Mouse (Mus musculus) limb, embryonic 11.5 days (tissue): ENCODE results near the gene Gatd1. TPM values are rescaled to one million over a fixed set of nuclear protein-coding genes. Genes with fewer than 3 reads are reported as not detected.
A peak's percentile ranks its signal among the peaks of the same experiment; 100 is the strongest.

Experiments
- ATAC-seq: fragments of 200-750 bp; cut with Nextera tagmentation; 2 replicates; pipeline ENCODE4 v1.8.0; 2017; ENCODE audit warnings: low read depth; ENCODE audit not compliant: insufficient number of reproducible peaks, low FRiP score, low TSS enrichment
- DNase-seq: peaks from one replicate; pipeline ENCODE4 v3.0.0-alpha.2; 2015; ENCODE audit warnings: low spot score
- H3K27ac ChIP-seq: fragments of 300-500 bp; sonication (generic); replicated peaks from 2 replicates; pipeline ENCODE4 v1.5.1; 2014; ENCODE audit warnings: low read depth, mild to moderate bottlenecking, low read length
- H3K27me3 ChIP-seq: fragments of 300-500 bp; sonication (generic); 2 replicates; pipeline ENCODE4 v1.6.1; 2014; ENCODE audit warnings: mild to moderate bottlenecking, low read length, mixed read lengths; ENCODE audit not compliant: control insufficient read depth, insufficient read depth
- H3K36me3 ChIP-seq: fragments of 300-500 bp; sonication (generic); 2 replicates; pipeline ENCODE4 v1.6.1; 2014; ENCODE audit warnings: mild to moderate bottlenecking, low read length, moderate library complexity, mixed read lengths; ENCODE audit not compliant: control insufficient read depth, insufficient read depth
- H3K4me1 ChIP-seq: fragments of 300-500 bp; sonication (generic); 2 replicates; pipeline ENCODE4 v1.6.1; 2014; ENCODE audit warnings: low read length, mixed read lengths; ENCODE audit not compliant: control insufficient read depth, insufficient read depth
- H3K4me2 ChIP-seq: fragments of 300-500 bp; sonication (generic); 2 replicates; pipeline ENCODE4 v1.6.1; 2014; ENCODE audit warnings: low read depth, mild to moderate bottlenecking, moderate library complexity; ENCODE audit not compliant: severe bottlenecking
- H3K4me3 ChIP-seq: fragments of 300-500 bp; sonication (generic); 2 replicates; pipeline ENCODE4 v1.5.1; 2014; ENCODE audit warnings: low read depth, low read length
- H3K9ac ChIP-seq: fragments of 300-500 bp; sonication (generic); 2 replicates; pipeline ENCODE4 v1.6.1; 2014; ENCODE audit warnings: mild to moderate bottlenecking, low read length
- H3K9me3 ChIP-seq: fragments of 300-500 bp; sonication (generic); 2 replicates; pipeline ENCODE4 v1.6.1; 2016; ENCODE audit warnings: low read length; ENCODE audit not compliant: control insufficient read depth
- WGBS: fragments of 180-500 bp; shearing (Covaris S2); extraction: QIAGEN DNeasy Blood & Tissue Kit; methylation state at CpG from one replicate; pipeline ENCODE4 v1.1.7; 2014; 5-methylcytosine and 5-hydroxymethylcytosine counted together
- polyA plus RNA-seq: library from polyadenylated mRNA; unstranded; fragments of >200 nt; fragmentation: Nextera tagmentation; extraction: Ambion mirVana; gene quantifications from 2 replicates; pipeline ENCODE4 v1.2.1, GENCODE M21; 2014

Gatd1 gene
- polyA plus RNA-seq, 1 experiment from 2014 or later, result 52.2 TPM

GRCm38 (mm10) chr7:141439140-141439679, 25.3 kb upstream of the Gatd1 start:
- WGBS, result 96% methylated on average over 10 of the region's 10 CpGs
- H3K4me3 ChIP-seq, result no peak overlapping the region
- peaks cover 20% of the 10 kb centered on the region for H3K36me3 ChIP-seq
- H3K4me1 ChIP-seq, result peaks cover 29% of the 10 kb centered on the region
- no peak overlapping the region for H3K27ac ChIP-seq
- no peak for DNase-seq
- H3K27me3 ChIP-seq, result no peaks in the 10 kb centered on the region
- ATAC-seq, result no peak
- no peak overlapping the region for H3K4me2 ChIP-seq
- no peaks in the 10 kb centered on the region for H3K9me3 ChIP-seq
- no peak overlapping the region for H3K9ac ChIP-seq

GRCm38 (mm10) chr7:141438201-141438968, 24.4 kb upstream of the Gatd1 start:
- H3K4me2 ChIP-seq, result no peak overlapping the region
- H3K27ac ChIP-seq, result no peak overlapping the region
- no peak overlapping the region for H3K9ac ChIP-seq
- ATAC-seq, result no peak
- peaks cover 28% of the 10 kb centered on the region for H3K4me1 ChIP-seq
- DNase-seq, result no peak
- H3K9me3 ChIP-seq, result no peaks in the 10 kb centered on the region
- no peaks in the 10 kb centered on the region for H3K27me3 ChIP-seq
- WGBS, result 94% methylated on average over 12 of the region's 12 CpGs
- H3K36me3 ChIP-seq, result peaks cover 20% of the 10 kb centered on the region
- H3K4me3 ChIP-seq, result no peak overlapping the region

DNA sequence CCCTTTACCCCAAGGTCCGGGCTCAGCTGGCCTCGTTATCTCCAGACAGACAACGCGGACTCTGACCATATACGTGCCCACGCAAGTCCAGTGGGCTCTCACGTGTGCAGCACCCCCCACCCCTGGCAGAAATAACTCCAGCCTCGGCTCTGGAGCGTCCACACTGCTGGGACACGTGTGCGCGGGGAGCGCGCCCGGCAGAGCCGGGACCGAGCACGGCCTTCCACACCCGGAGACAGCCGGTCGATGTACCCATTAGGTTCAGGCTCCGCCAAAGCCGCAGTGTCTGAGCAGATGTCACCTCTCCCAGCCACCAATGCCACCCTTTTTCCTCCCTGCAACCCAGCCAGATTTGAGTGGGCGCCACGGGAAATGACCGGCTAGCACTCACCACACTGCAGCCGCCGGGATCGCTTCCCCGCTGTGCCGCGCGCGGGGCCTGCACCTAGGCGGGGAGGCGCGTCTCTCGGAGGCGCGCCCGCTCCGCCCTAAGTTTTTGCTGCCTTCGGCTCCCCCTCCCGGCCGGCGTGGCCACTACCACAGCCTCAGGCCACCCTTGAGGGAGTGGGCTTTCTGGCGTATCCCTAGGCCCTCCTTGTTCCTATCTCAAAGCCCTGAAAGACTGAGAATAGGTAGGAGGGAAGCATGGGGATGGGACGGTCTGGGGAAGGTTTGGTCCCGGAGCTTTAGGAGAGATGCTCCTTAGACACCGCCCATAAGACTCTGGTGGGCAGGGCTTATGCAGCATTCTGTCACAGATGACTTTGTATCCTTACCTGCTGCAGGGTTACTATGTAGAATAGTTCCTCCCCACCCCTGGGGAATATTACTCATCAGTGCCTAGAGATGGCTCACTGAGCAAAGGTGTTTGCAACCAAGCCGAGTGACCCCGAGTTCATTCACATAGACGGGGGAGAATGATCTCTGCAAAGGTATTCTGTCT, 23.5 kb upstream of the Gatd1 start, which contains the start of gene Slc25a22:
Slc25a22 (minus strand) TSS at position 715 of the 943 bp plus-strand sequence.
- peaks cover 20% of the 10 kb centered on the region for H3K36me3 ChIP-seq
- peaks cover 18% of the 10 kb centered on the region for H3K4me1 ChIP-seq
- H3K9me3 ChIP-seq, result no peaks in the 10 kb centered on the region
- peak within 1 kb of the TSS; percentile 88 for H3K4me2 ChIP-seq
- no peaks in the 10 kb centered on the region for H3K27me3 ChIP-seq
- 6% methylated on average over 53 of the region's 53 CpGs for WGBS
- H3K27ac ChIP-seq, result no peak within 1 kb of the TSS
- ATAC-seq, result peak; percentile 48
- H3K9ac ChIP-seq, result peak within 1 kb of the TSS; percentile 72
- H3K4me3 ChIP-seq, result peak within 1 kb of the TSS; percentile 43
- peak; percentile 90 for DNase-seq

GRCm38 (mm10) chr7:141436523-141436892, 22.6 kb upstream of the Gatd1 start:
- Histone ChIP-seq H3K27ac (no peak overlapping the region), H3K36me3 (peaks cover 16% of the 10 kb centered on the region), H3K4me1 (peaks cover 11% of the 10 kb centered on the region), H3K27me3 (no peaks in the 10 kb centered on the region), H3K9me3 (no peaks in the 10 kb centered on the region), H3K4me3 (peak overlapping the region; percentile 43), H3K4me2 (peak overlapping the region; percentile 88), H3K9ac (no peak overlapping the region)
- ATAC-seq, result no peak
- no peak for DNase-seq
- 71% methylated on average over 2 of the region's 2 CpGs for WGBS

- DNase-seq (no peak), ATAC-seq (no peak)
- H3K9me3 ChIP-seq, result no peaks in the 10 kb centered on the region
- H3K4me2 ChIP-seq, result no peak overlapping the region; the same call in 1 of the 2 replicates
- no peaks in the 10 kb centered on the region for H3K27me3 ChIP-seq
- H3K36me3 ChIP-seq, result peaks cover 16% of the 10 kb centered on the region
- 77% methylated on average over 9 of the region's 9 CpGs for WGBS
- H3K9ac ChIP-seq, result no peak overlapping the region
- no peak overlapping the region for H3K27ac ChIP-seq
- H3K4me3 ChIP-seq, result 0 out of 2 replicates have a peak overlapping the region, but pooled peaks have one; percentile 43
- peaks cover 10% of the 10 kb centered on the region for H3K4me1 ChIP-seq
Measured at GRCm38 (mm10) chr7:141435856-141436522, 22.1 kb upstream of the Gatd1 start.

GRCm38 (mm10) chr7:141435129-141435855, 21.4 kb upstream of the Gatd1 start:
- DNase-seq, result peak; percentile 49
- Histone ChIP-seq H3K4me1 (peaks cover 10% of the 10 kb centered on the region), H3K27me3 (no peaks in the 10 kb centered on the region), H3K9ac (0 out of 2 replicates have a peak overlapping the region, but pooled peaks have one; percentile 8), H3K4me2 (peak overlapping the region; percentile 71), H3K27ac (no peak overlapping the region), H3K36me3 (peaks cover 13% of the 10 kb centered on the region), H3K4me3 (peak overlapping the region; percentile 39), H3K9me3 (no peaks in the 10 kb centered on the region)
- ATAC-seq, result no peak
- WGBS, result 4% methylated on average over 16 of the region's 17 CpGs

DNA sequence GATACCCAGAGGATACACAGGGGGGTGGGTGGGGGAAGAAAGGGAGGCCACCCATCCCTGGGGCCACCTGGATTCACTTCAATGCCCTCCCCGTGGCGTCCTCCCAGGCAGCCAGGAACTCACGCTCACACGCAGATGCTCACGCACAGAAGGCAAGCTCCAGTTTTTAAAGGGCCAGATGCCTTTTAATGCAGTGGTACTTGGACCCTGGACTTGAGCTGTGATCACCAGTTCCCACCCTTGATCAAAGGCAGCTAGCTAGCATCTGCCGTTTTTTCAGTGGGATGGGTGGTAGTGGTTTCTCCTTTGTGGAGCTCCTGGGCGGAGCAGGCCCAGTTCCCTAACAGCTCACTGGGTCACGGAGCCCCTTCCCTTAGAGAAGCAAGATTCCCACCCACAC, 20.5 kb upstream of the Gatd1 start:
- Histone ChIP-seq H3K27ac (no peak overlapping the region), H3K4me2 (peak overlapping the region; percentile 71), H3K9ac (peak overlapping the region; percentile 44), H3K9me3 (no peaks in the 10 kb centered on the region), H3K27me3 (no peaks in the 10 kb centered on the region), H3K36me3 (peaks cover 7% of the 10 kb centered on the region), H3K4me1 (peaks cover 10% of the 10 kb centered on the region), H3K4me3 (peak overlapping the region; percentile 39)
- ATAC-seq, result no peak
- WGBS, result 15% methylated on average over 8 of the region's 8 CpGs
- DNase-seq, result peak; percentile 67
